Mouse (Mus musculus): ENCODE data around the gene Snw1. TPM values are rescaled to one million over a fixed set of nuclear protein-coding genes. Genes with fewer than 3 reads are reported as not detected.

Snw1 gene
- 15.4 and 15.6 TPM in 2 replicates for polyA plus RNA-seq (2012; rRNA removed)

DNA sequence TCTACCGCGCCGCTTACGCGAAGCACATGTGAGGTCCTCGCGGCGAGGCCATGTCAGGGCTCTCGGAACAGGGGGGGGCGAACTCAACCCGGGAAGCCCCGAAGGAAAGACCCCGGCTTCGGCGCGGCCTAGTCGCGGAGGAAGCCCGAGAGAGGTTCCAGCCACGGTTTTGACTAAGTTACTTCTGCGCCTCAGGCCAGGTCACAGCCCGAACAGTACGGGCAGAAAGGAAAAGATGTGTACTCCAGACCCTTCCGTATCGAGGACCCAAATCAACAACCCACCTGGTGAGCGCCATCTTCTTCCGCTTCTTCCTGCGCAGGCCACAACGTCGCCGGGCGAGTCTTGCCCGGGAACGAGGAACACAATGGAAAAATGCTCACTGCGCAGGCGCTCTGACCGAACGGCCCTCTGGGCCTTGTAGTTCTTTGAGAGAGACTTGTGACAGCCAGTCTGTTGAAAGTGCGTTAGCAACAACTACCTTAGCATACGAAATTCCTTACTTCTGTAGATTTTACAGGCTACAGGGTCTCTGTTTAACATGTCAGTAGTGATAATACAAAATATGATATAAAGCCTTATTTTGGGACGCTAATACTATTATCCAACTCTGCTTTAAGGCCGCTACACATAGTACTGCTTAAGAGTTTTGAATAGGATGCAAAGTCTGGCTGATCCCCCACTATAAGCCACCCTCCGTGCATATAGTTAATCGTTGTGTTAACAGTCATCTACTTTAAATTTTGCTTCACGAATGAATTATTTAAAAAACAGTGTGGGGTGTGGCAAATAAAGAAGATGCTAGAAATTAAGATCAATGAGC, at the start of gene Snw1:
Snw1 (minus strand) TSS at position 311 of the 823 bp plus-strand sequence.

GRCm38 (mm10) chr12:87514016-87514415, 41.9 kb upstream of the Snw1 start, which contains the start of gene Gm8300:
Gene Gm8300, plus strand, starts transcription at chr12:87514316.

GRCm38 (mm10) chr12:87494421-87494820, 22.3 kb upstream of the Snw1 start, which contains the start of gene Gm5788:
Gene Gm5788, plus strand, starts transcription at chr12:87494721.

DNA sequence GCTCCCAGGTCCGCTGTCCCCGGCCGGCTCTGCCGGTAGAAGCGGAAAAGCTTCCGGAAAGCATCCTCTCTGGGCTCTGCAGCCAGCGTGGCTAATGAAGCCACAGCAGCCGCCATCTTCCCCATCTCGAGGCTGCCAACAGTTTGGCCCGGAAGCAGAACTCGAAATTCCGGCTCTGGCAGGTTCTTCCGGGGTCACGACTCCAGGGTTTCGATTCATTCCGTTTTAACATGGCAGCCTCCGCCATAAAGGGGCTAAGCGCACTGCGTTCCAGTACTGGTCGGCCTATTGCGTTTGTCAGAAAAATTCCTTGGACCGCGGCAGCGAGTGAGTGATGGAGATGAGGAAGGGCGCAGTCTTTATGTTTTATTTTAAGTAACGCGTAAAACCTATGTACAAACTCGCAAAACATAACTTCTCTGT, 28.4 kb downstream of the Snw1 start, which contains the start of the genes Slirp and Alkbh1:
Slirp (plus strand) TSS at position 197 of the 423 bp plus-strand sequence.
Alkbh1 (minus strand) TSS at position 318 of the 423 bp plus-strand sequence.

Other genes starting within 250 kb of the Snw1 start
- 0.32 and 0.43 TPM in 2 replicates for gene Noxred1, start 233.5 kb downstream of the Snw1 start, polyA plus RNA-seq (2012; rRNA removed)
- gene Vipas39, start 206.0 kb downstream of the Snw1 start, polyA plus RNA-seq (2012; rRNA removed), result 9.5 and 9.7 TPM in 2 replicates
- gene Ahsa1, start 205.8 kb downstream of the Snw1 start, polyA plus RNA-seq (2012; rRNA removed), result 84.9 and 88.1 TPM in 2 replicates
- 0.09 and 0.18 TPM in 2 replicates for gene Ism2, start 172.6 kb downstream of the Snw1 start, polyA plus RNA-seq (2012; rRNA removed)
- 13.5 and 14.3 TPM in 2 replicates for gene Sptlc2, start 83.9 kb downstream of the Snw1 start, polyA plus RNA-seq (2012; rRNA removed)
- 32.5 and 32.8 TPM in 2 replicates for gene Slirp, start 28.4 kb downstream of the Snw1 start, polyA plus RNA-seq (2012; rRNA removed)
- 12.8 and 17.1 TPM in 2 replicates for gene Alkbh1, start 28.3 kb downstream of the Snw1 start, polyA plus RNA-seq (2012; rRNA removed)
- gene Gm5788, start 22.4 kb upstream of the Snw1 start, polyA plus RNA-seq (2012; rRNA removed), result not detected in 2 replicates
- gene Gm8300, start 42.0 kb upstream of the Snw1 start, polyA plus RNA-seq (2012; rRNA removed), result not detected in 2 replicates
- gene Oog1, start 130.4 kb upstream of the Snw1 start, polyA plus RNA-seq (2012; rRNA removed), result not detected in 2 replicates
- not detected in 2 replicates for gene Gm4027, start 146.6 kb upstream of the Snw1 start, polyA plus RNA-seq (2012; rRNA removed)
- not detected in 2 replicates for gene Gm16381, start 172.3 kb upstream of the Snw1 start, polyA plus RNA-seq (2012; rRNA removed)

Data from liver, embryonic 18 days (tissue).